Mouse (Mus musculus) G1E (cell line): ENCODE results near the gene Mest.

ENCODE experiments used
- CTCF ChIP-seq: IDR thresholded peaks from 2 replicates; pipeline ENCODE4 v1.5.1; 2012; ENCODE audit warnings: low read depth, low read length, inconsistent platforms, mixed read lengths
- GATA2 ChIP-seq: IDR thresholded peaks from 2 replicates; pipeline ENCODE4 v1.6.1; 2012; ENCODE audit warnings: low read depth, low read length, inconsistent platforms, borderline replicate concordance
- TAL1 ChIP-seq: conservative IDR thresholded peaks from 2 replicates; pipeline ENCODE4 v1.6.1; 2012; ENCODE audit warnings: low read depth, low read length, inconsistent platforms, mixed read lengths

DNA sequence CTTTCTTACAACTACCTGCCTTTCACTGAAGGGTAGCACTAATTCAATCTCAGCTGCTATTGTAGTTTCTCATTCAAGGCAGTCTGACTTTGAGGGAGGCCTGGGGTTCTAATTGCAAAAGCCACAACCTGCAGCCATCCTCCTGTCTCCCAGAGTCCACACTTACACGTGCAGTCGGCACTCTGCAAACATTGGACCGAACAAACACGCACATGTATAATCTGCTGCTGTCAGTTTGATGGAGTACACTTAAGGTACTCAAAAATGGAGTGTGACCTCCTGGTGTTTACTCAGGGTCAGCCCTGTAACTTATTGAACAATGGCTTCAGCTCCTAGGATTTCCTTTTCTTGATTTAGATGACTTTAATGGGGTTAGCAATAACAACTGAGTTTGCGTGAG, 43.8 kb upstream of the Mest start:
- TF ChIP-seq CTCF = no peak
- TF ChIP-seq TAL1 = no peak
- TF ChIP-seq GATA2 = no peak
